Mouse (Mus musculus) CH12.LX (cell line): Measurements from ENCODE around the gene Megf8. TPM values are rescaled to one million over a fixed set of nuclear protein-coding genes. Genes with fewer than 3 reads are reported as not detected.

Source experiments
- DNase-seq: peaks from one replicate; pipeline ENCODE4 v3.0.0-alpha.2; 2013; ENCODE audit errors: extremely low read depth
- H3K27ac ChIP-seq: 2 replicates; pipeline ENCODE4 v1.5.1; 2012; ENCODE audit warnings: low read depth, mild to moderate bottlenecking, control low read depth, moderate library complexity; ENCODE audit not compliant: insufficient read depth
- H3K27me3 ChIP-seq: replicated peaks from 2 replicates; pipeline ENCODE3; 2012; ENCODE audit warnings: inconsistent platforms
- H3K36me3 ChIP-seq, 2 experiments: replicated peaks in 1 of 2; 2 replicates each; pipeline versions ENCODE3 to v1.6.1; 2012; ENCODE audit warnings: inconsistent platforms in 1 of 2, low read length in 1 of 2, mild to moderate bottlenecking in 1 of 2, mixed read lengths in 1 of 2, moderate library complexity in 1 of 2; ENCODE audit not compliant: control insufficient read depth in 1 of 2, insufficient read depth in 1 of 2
- H3K4me1 ChIP-seq, 2 experiments: 2 replicates each; pipeline ENCODE4 v1.6.1; 2012; ENCODE audit warnings: inconsistent platforms in 1 of 2, moderate library complexity in 1 of 2; ENCODE audit not compliant: insufficient read depth in 2 of 2, control insufficient read depth in 1 of 2
- H3K4me2 ChIP-seq: 2 replicates; pipeline ENCODE4 v1.6.1; 2012; ENCODE audit warnings: low read depth, mild to moderate bottlenecking, control low read depth; ENCODE audit not compliant: poor library complexity, insufficient read depth, severe bottlenecking
- H3K4me3 ChIP-seq, 3 experiments: fragments of 150-350 bp in 1 of 3; sonication (generic) in 1 of 3; replicated peaks in 1 of 3; 2 replicates each; pipeline versions ENCODE3 to v1.5.1; 2011 to 2012; ENCODE audit warnings: low read depth in 2 of 3, low read length in 2 of 3, mild to moderate bottlenecking in 2 of 3, moderate library complexity in 2 of 3, control low read depth in 1 of 3, improper control_type of control experiment in 1 of 3, inconsistent platforms in 1 of 3, mixed read lengths in 1 of 3; ENCODE audit not compliant: poor library complexity in 1 of 3
- H3K79me2 ChIP-seq: replicated peaks from 2 replicates; pipeline ENCODE4 v1.6.1; 2012; ENCODE audit warnings: mild to moderate bottlenecking, moderate library complexity; ENCODE audit not compliant: control insufficient read depth, poor library complexity, insufficient read depth, severe bottlenecking; ENCODE audit errors: extremely low read depth
- H3K9ac ChIP-seq: 2 replicates; pipeline ENCODE4 v1.6.1; 2012; ENCODE audit warnings: low read depth, mild to moderate bottlenecking, control low read depth, moderate library complexity; ENCODE audit not compliant: insufficient read depth
- H3K9me3 ChIP-seq: replicated peaks from 2 replicates; pipeline ENCODE3; 2012; ENCODE audit warnings: low read length, inconsistent platforms, mixed read lengths
- BHLHE40 ChIP-seq: IDR thresholded peaks from 2 replicates; pipeline ENCODE4 v1.6.1; 2011; ENCODE audit warnings: mild to moderate bottlenecking, low read depth, low read length, improper control_type of control experiment
- CHD1 ChIP-seq: IDR thresholded peaks from 2 replicates; pipeline ENCODE4 v1.6.1; 2012; ENCODE audit warnings: low read depth, low read length, improper control_type of control experiment, inconsistent platforms
- CHD2 ChIP-seq: IDR thresholded peaks from 2 replicates; pipeline ENCODE4 v1.6.1; 2011; ENCODE audit warnings: low read length, improper control_type of control experiment
- CTCF ChIP-seq, 2 experiments: IDR thresholded peaks in 1 of 2; conservative IDR thresholded peaks in 1 of 2; 2 replicates each; pipeline ENCODE4 v1.5.1; 2011 to 2012; ENCODE audit warnings: low read depth in 2 of 2, low read length in 2 of 2, improper control_type of control experiment in 1 of 2, inconsistent platforms in 1 of 2, mild to moderate bottlenecking in 1 of 2, moderate library complexity in 1 of 2
- ELF1 ChIP-seq: IDR thresholded peaks from 2 replicates; pipeline ENCODE4 v1.6.1; 2014; ENCODE audit warnings: low read depth, mild to moderate bottlenecking, inconsistent platforms, low read length, improper control_type of control experiment
- EP300 ChIP-seq: IDR thresholded peaks from 2 replicates; pipeline ENCODE4 v1.6.1; 2011; ENCODE audit warnings: low read length, improper control_type of control experiment
- HCFC1 ChIP-seq: IDR thresholded peaks from 2 replicates; pipeline ENCODE4 v1.6.1; 2012; ENCODE audit warnings: low read depth, mild to moderate bottlenecking, inconsistent platforms, low read length, improper control_type of control experiment
- IRF4 ChIP-seq: IDR thresholded peaks from 2 replicates; pipeline ENCODE4 v1.6.1; 2014; ENCODE audit warnings: low read depth, mild to moderate bottlenecking, inconsistent platforms, low read length, improper control_type of control experiment
- JUND ChIP-seq: conservative IDR thresholded peaks from 2 replicates; pipeline ENCODE4 v1.6.1; 2011; ENCODE audit warnings: low read depth, low read length, improper control_type of control experiment
- KAT2A ChIP-seq: IDR thresholded peaks from 2 replicates; pipeline ENCODE4 v1.6.1; 2012; ENCODE audit warnings: low read length, improper control_type of control experiment, inconsistent platforms; ENCODE audit not compliant: insufficient replicate concordance
- MAFK ChIP-seq: IDR thresholded peaks from 2 replicates; pipeline ENCODE4 v1.6.1; 2011; ENCODE audit warnings: low read length, improper control_type of control experiment; ENCODE audit not compliant: insufficient replicate concordance
- MAX ChIP-seq: IDR thresholded peaks from 2 replicates; pipeline ENCODE4 v1.6.1; 2011; ENCODE audit warnings: low read length, improper control_type of control experiment
- MAZ ChIP-seq: IDR thresholded peaks from 2 replicates; pipeline ENCODE4 v1.6.1; 2012; ENCODE audit warnings: low read depth, mild to moderate bottlenecking, inconsistent platforms, low read length, improper control_type of control experiment, moderate library complexity
- MXI1 ChIP-seq: IDR thresholded peaks from 2 replicates; pipeline ENCODE4 v1.6.1; 2011; ENCODE audit warnings: mild to moderate bottlenecking, low read depth, low read length, improper control_type of control experiment
- MYC ChIP-seq: IDR thresholded peaks from 2 replicates; pipeline ENCODE4 v1.6.1; 2011; ENCODE audit warnings: low read depth, mild to moderate bottlenecking, improper control_type of control experiment, low read length
- NRF1 ChIP-seq: IDR thresholded peaks from 2 replicates; pipeline ENCODE4 v1.6.1; 2014; ENCODE audit warnings: low read depth, mild to moderate bottlenecking, inconsistent platforms, low read length, improper control_type of control experiment, moderate library complexity
- POLR2A ChIP-seq: IDR thresholded peaks from 2 replicates; pipeline ENCODE4 v1.6.1; 2011; ENCODE audit warnings: low read depth, mild to moderate bottlenecking, improper control_type of control experiment, low read length
- RAD21 ChIP-seq: IDR thresholded peaks from 2 replicates; pipeline ENCODE4 v1.6.1; 2011; ENCODE audit warnings: low read depth, mild to moderate bottlenecking, low read length, improper control_type of control experiment, moderate library complexity
- RCOR1 ChIP-seq: conservative IDR thresholded peaks from 2 replicates; pipeline ENCODE4 v1.6.1; 2012; ENCODE audit warnings: low read depth, mild to moderate bottlenecking, inconsistent platforms, low read length, improper control_type of control experiment
- SIN3A ChIP-seq: IDR thresholded peaks from 2 replicates; pipeline ENCODE4 v1.6.1; 2012; ENCODE audit warnings: low read length, improper control_type of control experiment, inconsistent platforms
- SMC3 ChIP-seq: IDR thresholded peaks from 2 replicates; pipeline ENCODE4 v1.6.1; 2011; ENCODE audit warnings: low read depth, low read length, improper control_type of control experiment
- TCF12 ChIP-seq: IDR thresholded peaks from 2 replicates; pipeline ENCODE4 v1.6.1; 2014; ENCODE audit warnings: low read depth, mild to moderate bottlenecking, inconsistent platforms, low read length, improper control_type of control experiment
- UBTF ChIP-seq: IDR thresholded peaks from 2 replicates; pipeline ENCODE4 v1.6.1; 2012; ENCODE audit warnings: low read depth, mild to moderate bottlenecking, inconsistent platforms, low read length, improper control_type of control experiment, moderate library complexity
- USF1 ChIP-seq: IDR thresholded peaks from 2 replicates; pipeline ENCODE4 v1.6.1; 2014; ENCODE audit warnings: low read depth, mild to moderate bottlenecking, inconsistent platforms, low read length, improper control_type of control experiment
- USF2 ChIP-seq: conservative IDR thresholded peaks from 2 replicates; pipeline ENCODE4 v1.6.1; 2011; ENCODE audit warnings: low read depth, low read length, improper control_type of control experiment
- ZKSCAN1 ChIP-seq: IDR thresholded peaks from 2 replicates; pipeline ENCODE4 v1.6.1; 2012; ENCODE audit warnings: low read depth, inconsistent platforms, low read length, improper control_type of control experiment, borderline replicate concordance
- ZNF384 ChIP-seq: IDR thresholded peaks from 2 replicates; pipeline ENCODE4 v1.6.1; 2012; ENCODE audit warnings: low read depth, low read length, improper control_type of control experiment, inconsistent platforms
- dilution Hi-C: fragments of 300-500 bp; cut with MboI; formaldehyde crosslinking; loops from 2 replicates; pipeline ENCODE4 v1.14.3; 2020; ENCODE audit warnings: low sequenced_read_pairs; ENCODE audit not compliant: extremely low pct_unique_long_range_greater_than_20kb, extremely low pct_ligation_motif_present
- in situ Hi-C: fragments of 300-500 bp; cut with MboI; formaldehyde crosslinking; loops from 3 replicates; pipeline ENCODE4 v1.14.3; 2019; ENCODE audit warnings: low sequenced_read_pairs, low pct_ligation_motif_present, low pct_unique_long_range_greater_than_20kb, mixed read lengths
- polyA plus RNA-seq: library from polyadenylated mRNA; unstranded; fragments of >175 nt; gene quantifications from 2 replicates; pipeline ENCODE4 v1.2.1, GENCODE M21; 2012; ENCODE audit warnings: low read depth; ENCODE audit not compliant: insufficient read length
- total RNA-seq, 2 experiments: library from RNA; depleted of rRNA; stranded (reverse); fragments of 300-350 nt in 1 of 2; fragments of >200 nt in 1 of 2; gene quantifications; 2 replicates each; pipeline ENCODE4 v1.2.3; 2012 to 2014

Gene Megf8
- total and polyA plus RNA-seq, 3 experiments, result 0.62 to 1.7 (median 1.2) TPM

DNA sequence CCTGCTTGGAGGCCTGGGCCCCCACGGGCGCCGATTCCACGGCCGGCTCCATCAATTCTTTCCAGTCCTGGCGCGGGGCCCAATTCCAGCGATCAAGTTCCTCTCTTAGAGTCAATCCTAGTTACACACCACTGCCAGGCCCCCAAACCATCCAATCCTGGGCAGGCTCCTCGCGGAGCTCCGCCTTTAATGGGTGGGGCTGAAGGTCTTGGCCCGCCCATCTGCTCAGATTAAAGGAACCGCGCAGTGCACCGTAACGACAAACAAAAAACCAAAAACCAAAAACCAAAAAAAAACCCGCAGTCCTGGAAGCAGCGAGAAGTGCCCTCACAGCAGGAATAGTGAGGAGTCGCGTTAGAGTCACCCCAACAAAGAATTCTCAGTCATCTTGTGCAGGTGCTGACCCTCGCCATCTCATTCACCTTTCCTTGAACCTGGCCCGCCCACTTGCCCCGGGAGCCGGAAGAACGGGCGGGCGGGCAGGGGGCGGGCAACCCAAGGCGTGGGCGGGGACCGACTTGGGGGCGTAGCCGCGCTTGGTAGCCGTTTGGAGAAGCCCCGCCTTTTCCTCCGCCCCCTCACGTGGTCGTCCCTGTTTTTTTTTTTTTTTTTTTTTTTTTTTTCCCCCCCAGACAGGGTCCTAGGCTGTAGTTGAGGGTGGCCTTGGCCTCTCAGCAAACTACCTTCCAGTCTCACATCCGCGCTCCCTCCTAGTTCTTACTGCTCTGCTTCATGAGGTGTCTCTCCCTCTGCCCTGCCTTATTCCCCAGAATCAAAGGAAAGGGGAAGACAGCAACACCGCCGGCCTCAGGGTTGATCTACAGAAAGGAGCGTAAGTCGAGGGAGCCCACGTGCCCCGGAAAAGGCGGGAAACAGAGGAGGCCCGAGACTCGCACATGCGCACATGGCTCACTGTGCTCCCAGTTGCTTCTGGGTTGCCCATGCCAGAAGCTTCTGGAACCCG is 78.9 kb downstream of the Megf8 start:
- peak; percentile 55 for TF ChIP-seq HCFC1
- TF ChIP-seq CTCF (conservative IDR thresholded peaks at IDR 0.05 in 1 of 2, IDR thresholded peaks at IDR 0.05 in 1 of 2; ENCODE audit: low read depth in 2 of 2, low read length in 2 of 2), result no peak
- peak; percentile 64; the same call in 1 of the 2 replicates for TF ChIP-seq MXI1
- TF ChIP-seq USF2, result peak; percentile 77
- peak; percentile 93 for TF ChIP-seq SIN3A
- peak; percentile 41 for TF ChIP-seq ELF1
- no peak for TF ChIP-seq RAD21
- peak; percentile 36; the same call in 1 of the 2 replicates for TF ChIP-seq MAX
- TF ChIP-seq ZNF384, result peak; percentile 98
- TF ChIP-seq JUND, result no peak
- peak; percentile 85 for TF ChIP-seq USF1
- TF ChIP-seq BHLHE40, result peak; percentile 91
- peak; percentile 35 for TF ChIP-seq NRF1
- peak; percentile 50; the same call in 1 of the 2 replicates for TF ChIP-seq POLR2A
- TF ChIP-seq, all 38 proteins: peak for 11
- Histone ChIP-seq H3K9me3 (no peaks in the 10 kb centered on the region), H3K4me2 (peak overlapping the region; percentile 78), H3K79me2 (no peaks in the 10 kb centered on the region), H3K9ac (peak overlapping the region; percentile 42), H3K36me3 (peaks cover 0 to 6% of the 10 kb centered on the region in 2 experiments), H3K27ac (no peak overlapping the region), H3K4me3 (peak overlapping the region; percentile 69 to 76 (median 72)), H3K27me3 (no peaks in the 10 kb centered on the region), H3K4me1 (peaks cover 6 to 20% of the 10 kb centered on the region in 2 experiments; a peak in 3 of 4 replicates)
- DNase-seq, result peak; percentile 92
- in situ Hi-C loops (no loop called here), dilution Hi-C loops (no loop called here)

DNA sequence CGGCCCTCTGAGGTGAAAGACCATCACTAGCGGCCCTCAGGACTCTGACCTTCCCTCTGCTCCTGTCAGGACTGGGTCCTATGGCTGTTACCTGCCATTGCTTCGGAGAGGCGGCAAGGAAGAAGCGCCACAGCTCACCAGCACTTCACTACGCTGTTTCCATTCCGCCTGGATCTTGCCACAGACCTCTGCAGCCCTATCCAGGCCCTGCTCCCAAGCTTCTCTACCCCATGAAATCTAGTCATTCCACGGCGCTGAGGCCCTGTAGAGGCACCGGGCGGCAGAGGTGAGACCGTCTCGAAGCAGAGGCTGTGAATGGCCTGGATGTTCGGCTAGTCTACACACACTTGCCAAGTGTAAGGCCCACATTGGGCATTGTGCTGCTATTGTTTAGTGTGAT is 79.7 kb downstream of the Megf8 start:
- Histone ChIP-seq H3K27me3 (no peaks in the 10 kb centered on the region), H3K4me1 (peaks cover 6 to 20% of the 10 kb centered on the region in 2 experiments; a peak in 3 of 4 replicates), H3K79me2 (no peaks in the 10 kb centered on the region), H3K9me3 (no peaks in the 10 kb centered on the region), H3K4me2 (no peak overlapping the region), H3K4me3 (no peak overlapping the region), H3K36me3 (peaks cover 0 to 6% of the 10 kb centered on the region in 2 experiments), H3K27ac (no peak overlapping the region), H3K9ac (no peak overlapping the region)
- in situ Hi-C loops, result no loop called here
- dilution Hi-C loops, result no loop called here
- no peak for DNase-seq
- TF ChIP-seq CTCF (conservative IDR thresholded peaks at IDR 0.05 in 1 of 2, IDR thresholded peaks at IDR 0.05 in 1 of 2; ENCODE audit: low read depth in 2 of 2, low read length in 2 of 2), result no peak
- TF ChIP-seq MAZ, result no peak
- no peak for TF ChIP-seq ELF1
- TF ChIP-seq KAT2A, result no peak
- no peak for TF ChIP-seq MYC
- TF ChIP-seq CHD1, result no peak
- no peak for TF ChIP-seq EP300
- no peak for TF ChIP-seq IRF4
- no peak for TF ChIP-seq UBTF
- no peak for TF ChIP-seq ZKSCAN1
- TF ChIP-seq TCF12, result no peak
- no peak for TF ChIP-seq JUND
- no peak for TF ChIP-seq MAFK
- TF ChIP-seq SMC3, result no peak
- no peak for TF ChIP-seq MAX
- TF ChIP-seq HCFC1, result no peak
- no peak for TF ChIP-seq NRF1
- no peak for TF ChIP-seq CHD2
- no peak for TF ChIP-seq RCOR1
